Mouse (Mus musculus): ENCODE results near the gene Ces1e. TPM values are rescaled to one million over a fixed set of nuclear protein-coding genes. Genes with fewer than 3 reads are reported as not detected.

The Ces1e gene
- polyA plus RNA-seq (2014; fragmentation: Illumina TruSeq; extraction: RNeasy Lipid Tissue Mini Kit (QIAGEN cat#74804); ENCODE audit: low read depth, low replicate concordance): not detected

DNA sequence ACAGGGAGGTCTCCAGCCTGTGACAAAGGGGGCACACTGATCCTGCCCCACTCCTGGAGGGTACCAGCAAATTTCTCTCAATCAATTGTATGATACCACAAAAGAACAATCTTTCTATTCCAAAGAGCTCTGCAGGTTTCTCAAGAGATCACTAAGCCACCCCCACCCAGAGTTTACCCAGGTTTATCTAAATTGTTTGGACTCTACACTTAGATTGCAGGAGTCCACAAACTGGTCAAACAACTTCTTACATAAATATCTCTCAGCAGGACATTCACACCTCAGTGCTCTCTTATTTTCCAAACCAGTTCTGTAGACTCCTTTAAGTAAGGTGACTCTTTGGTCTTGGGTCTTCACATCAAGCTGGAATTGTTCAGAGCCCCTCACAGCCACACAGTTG, at the start of gene Ces1e:
Gene Ces1e, minus strand, starts transcription at position 174 of the 400 bp plus-strand sequence.

DNA sequence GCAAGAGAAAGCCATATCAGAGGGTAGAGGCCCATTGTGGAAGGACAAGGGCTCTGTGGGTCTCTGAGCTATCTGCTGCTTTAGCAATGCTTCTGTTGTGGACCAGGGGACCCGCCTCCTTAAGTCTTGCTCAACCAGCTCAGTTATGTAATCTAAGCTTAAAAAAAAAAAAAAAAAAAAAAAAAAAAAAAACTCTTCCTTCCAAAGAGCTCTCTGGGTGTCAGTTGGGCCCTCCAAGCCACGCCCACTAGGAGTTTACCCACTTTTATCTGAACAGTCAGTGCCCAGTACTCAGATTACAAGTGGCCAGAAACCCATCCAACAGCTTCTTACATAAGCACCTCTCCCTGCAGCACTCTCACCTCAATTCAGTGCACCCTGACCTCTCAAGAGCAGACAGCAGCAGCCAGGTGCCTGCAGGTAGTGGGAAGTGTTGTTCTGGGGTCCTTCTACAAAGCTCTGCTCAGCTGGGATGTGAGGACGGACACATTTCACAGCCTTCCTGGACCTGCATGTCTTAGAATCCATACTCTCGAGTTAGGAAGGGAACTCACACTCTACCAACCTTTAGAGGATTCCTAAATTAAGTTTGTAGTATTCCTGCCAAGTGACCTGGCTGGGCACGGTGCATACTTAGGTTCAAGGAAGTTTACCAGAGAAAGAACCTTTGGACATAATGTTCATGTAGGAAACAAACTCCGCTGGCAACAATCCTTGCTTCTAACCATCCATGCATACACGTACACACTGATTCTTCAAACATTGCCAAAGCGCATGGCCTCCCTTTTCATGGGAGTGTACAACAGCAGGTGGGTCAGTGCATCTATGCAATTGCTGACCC, 31.5 kb downstream of the Ces1e start, which contains the start of gene Ces1d:
Gene Ces1d, minus strand, starts transcription at position 154 of the 841 bp plus-strand sequence.

Other genes with a start within 250 kb of the Ces1e start
- not detected for gene Ces1a, start 181.4 kb downstream of the Ces1e start, polyA plus RNA-seq (2014; fragmentation: Illumina TruSeq; extraction: RNeasy Lipid Tissue Mini Kit (QIAGEN cat#74804); ENCODE audit: low read depth, low replicate concordance)
- not detected for gene Ces1b, start 149.6 kb downstream of the Ces1e start, polyA plus RNA-seq (2014; fragmentation: Illumina TruSeq; extraction: RNeasy Lipid Tissue Mini Kit (QIAGEN cat#74804); ENCODE audit: low read depth, low replicate concordance)
- not detected for gene Ces1c, start 98.3 kb downstream of the Ces1e start, polyA plus RNA-seq (2014; fragmentation: Illumina TruSeq; extraction: RNeasy Lipid Tissue Mini Kit (QIAGEN cat#74804); ENCODE audit: low read depth, low replicate concordance)
- gene Ces1d, start 31.8 kb downstream of the Ces1e start, polyA plus RNA-seq (2014; fragmentation: Illumina TruSeq; extraction: RNeasy Lipid Tissue Mini Kit (QIAGEN cat#74804); ENCODE audit: low read depth, low replicate concordance): 167 TPM
- gene Ces1f, start 50.1 kb upstream of the Ces1e start, polyA plus RNA-seq (2014; fragmentation: Illumina TruSeq; extraction: RNeasy Lipid Tissue Mini Kit (QIAGEN cat#74804); ENCODE audit: low read depth, low replicate concordance): 23.7 TPM
- not detected for gene Ces1g, start 107.7 kb upstream of the Ces1e start, polyA plus RNA-seq (2014; fragmentation: Illumina TruSeq; extraction: RNeasy Lipid Tissue Mini Kit (QIAGEN cat#74804); ENCODE audit: low read depth, low replicate concordance)
- not detected for gene Ces1h, start 150.1 kb upstream of the Ces1e start, polyA plus RNA-seq (2014; fragmentation: Illumina TruSeq; extraction: RNeasy Lipid Tissue Mini Kit (QIAGEN cat#74804); ENCODE audit: low read depth, low replicate concordance)